Mouse (Mus musculus) embryonic facial prominence, embryonic 12.5 days (tissue): ENCODE measurements around the gene Arid1b. TPM values are rescaled to one million over a fixed set of nuclear protein-coding genes. Genes with fewer than 3 reads are reported as not detected.
A peak's percentile ranks its signal among the peaks of the same experiment; 100 is the strongest.
"Not testable (repeated sequence)": the region's sequence is repeated elsewhere in the genome, so short reads cannot be mapped to it uniquely, and the experiment has no call there.

Experiments
- ATAC-seq: fragments of 200-750 bp; cut with Nextera tagmentation; 2 replicates; pipeline ENCODE4 v1.8.0; 2017; ENCODE audit not compliant: insufficient number of reproducible peaks, insufficient read depth, low FRiP score, low TSS enrichment
- H3K27ac ChIP-seq: fragments of 300-500 bp; sonication (generic); 2 replicates; pipeline ENCODE4 v1.5.1; 2016; ENCODE audit warnings: mild to moderate bottlenecking
- H3K27me3 ChIP-seq: fragments of 300-500 bp; sonication (generic); 2 replicates; pipeline ENCODE4 v1.6.1; 2016; ENCODE audit warnings: mild to moderate bottlenecking, moderate library complexity
- H3K36me3 ChIP-seq: fragments of 300-500 bp; sonication (generic); 2 replicates; pipeline ENCODE4 v1.6.1; 2016; ENCODE audit warnings: mild to moderate bottlenecking
- H3K4me1 ChIP-seq: fragments of 300-500 bp; sonication (generic); 2 replicates; pipeline ENCODE4 v1.6.1; 2016
- H3K4me2 ChIP-seq: fragments of 300-500 bp; sonication (generic); replicated peaks from 2 replicates; pipeline ENCODE4 v1.6.1; 2016; ENCODE audit warnings: mild to moderate bottlenecking, moderate library complexity
- H3K4me3 ChIP-seq: fragments of 300-500 bp; sonication (generic); 2 replicates; pipeline ENCODE4 v1.5.1; 2016; ENCODE audit warnings: mild to moderate bottlenecking
- H3K9ac ChIP-seq: fragments of 300-500 bp; sonication (generic); 2 replicates; pipeline ENCODE4 v1.6.1; 2016; ENCODE audit warnings: mild to moderate bottlenecking, moderate library complexity
- H3K9me3 ChIP-seq: fragments of 300-500 bp; sonication (generic); 2 replicates; pipeline ENCODE4 v1.6.1; 2016; ENCODE audit warnings: mild to moderate bottlenecking, moderate library complexity
- WGBS: fragments of 180-500 bp; shearing (Covaris S2); methylation state at CpG from one replicate; pipeline ENCODE4 v1.1.7; 2016; 5-methylcytosine and 5-hydroxymethylcytosine counted together
- polyA plus RNA-seq: library from polyadenylated mRNA; unstranded; fragments of >200 nt; fragmentation: Nextera tagmentation; extraction: Ambion mirVana; gene quantifications from 2 replicates; pipeline ENCODE4 v1.2.1, GENCODE M21; 2016

The Arid1b gene
- polyA plus RNA-seq, 1 experiment from 2014 or later: 18.5 TPM

DNA sequence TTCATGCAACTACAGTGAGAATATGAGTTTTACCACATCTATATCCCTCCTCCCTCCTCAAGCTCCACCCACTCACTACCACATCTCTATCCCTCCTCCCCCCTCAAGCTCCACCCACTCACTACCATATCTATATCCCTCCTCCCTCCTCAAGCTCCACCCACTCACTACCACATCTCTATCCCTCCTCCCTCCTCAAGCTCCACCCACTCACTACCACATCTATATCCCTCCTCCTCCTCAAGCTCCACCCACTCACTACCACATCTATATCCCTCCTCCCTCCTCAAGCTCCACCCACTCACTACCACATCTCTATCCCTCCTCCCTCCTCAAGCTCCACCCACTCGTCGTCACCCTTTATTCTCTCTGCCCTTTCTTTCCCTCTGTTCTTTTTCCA lies 99.2 kb downstream of the Arid1b start:
- not testable (repeated sequence) for H3K27me3 ChIP-seq, H3K9ac ChIP-seq, H3K4me3 ChIP-seq, H3K4me2 ChIP-seq, ATAC-seq, H3K9me3 ChIP-seq, H3K36me3 ChIP-seq, H3K27ac ChIP-seq
- peaks cover 37% of the 10 kb centered on the region for H3K4me1 ChIP-seq
- WGBS: 61% methylated on average over 2 of the region's 2 CpGs

DNA sequence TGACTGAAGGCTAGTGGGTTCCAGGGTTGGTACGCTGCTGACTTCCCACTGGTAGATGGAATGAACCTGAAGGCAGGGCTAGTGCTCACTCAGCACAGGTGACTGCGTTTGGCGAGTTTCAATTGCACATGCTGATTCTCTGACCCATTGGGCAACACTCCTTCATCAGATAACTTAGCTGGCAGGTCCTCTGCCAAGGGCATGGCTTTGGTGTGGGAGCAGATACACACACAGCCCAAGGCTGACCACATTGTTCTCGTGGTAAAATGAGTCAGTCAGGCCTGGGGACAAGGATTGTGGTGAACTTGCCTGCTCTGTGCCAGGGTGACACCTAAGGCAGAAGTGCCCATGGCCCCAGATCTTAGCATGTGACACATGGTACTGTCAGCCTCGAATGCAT lies 100.5 kb downstream of the Arid1b start:
- ATAC-seq: no peak
- Histone ChIP-seq H3K27ac (no peak overlapping the region), H3K27me3 (no peaks in the 10 kb centered on the region), H3K9ac (no peak overlapping the region), H3K4me3 (no peak overlapping the region), H3K4me2 (no peak overlapping the region), H3K36me3 (no peaks in the 10 kb centered on the region), H3K9me3 (no peaks in the 10 kb centered on the region), H3K4me1 (peaks cover 32% of the 10 kb centered on the region)
- WGBS: 90% methylated on average over 5 of the region's 5 CpGs

DNA sequence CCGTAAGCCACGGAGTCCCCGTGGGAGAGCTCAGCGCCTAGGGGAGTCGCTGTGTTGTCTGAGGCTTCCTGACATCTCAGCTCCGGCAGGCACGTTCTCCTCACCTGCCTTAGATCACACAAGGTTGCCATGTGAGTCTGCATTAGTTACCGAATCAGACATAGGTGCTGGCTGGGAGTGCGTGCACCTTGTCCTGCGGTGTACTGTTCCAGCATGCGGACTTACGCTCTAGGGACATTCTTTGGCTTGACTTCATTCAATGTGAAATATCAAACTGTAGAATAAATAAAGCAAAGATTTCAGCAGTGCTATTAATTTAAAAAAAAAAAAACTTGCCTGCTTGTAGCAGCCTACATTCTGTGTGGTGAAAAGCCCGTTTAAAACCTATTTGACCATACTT lies 101.6 kb downstream of the Arid1b start:
- 80% methylated on average over 13 of the region's 13 CpGs for WGBS
- Histone ChIP-seq H3K4me2 (no peak overlapping the region), H3K36me3 (no peaks in the 10 kb centered on the region), H3K9me3 (no peaks in the 10 kb centered on the region), H3K27me3 (no peaks in the 10 kb centered on the region), H3K4me3 (no peak overlapping the region), H3K9ac (no peak overlapping the region), H3K4me1 (peaks cover 23% of the 10 kb centered on the region), H3K27ac (no peak overlapping the region)
- no peak for ATAC-seq

DNA sequence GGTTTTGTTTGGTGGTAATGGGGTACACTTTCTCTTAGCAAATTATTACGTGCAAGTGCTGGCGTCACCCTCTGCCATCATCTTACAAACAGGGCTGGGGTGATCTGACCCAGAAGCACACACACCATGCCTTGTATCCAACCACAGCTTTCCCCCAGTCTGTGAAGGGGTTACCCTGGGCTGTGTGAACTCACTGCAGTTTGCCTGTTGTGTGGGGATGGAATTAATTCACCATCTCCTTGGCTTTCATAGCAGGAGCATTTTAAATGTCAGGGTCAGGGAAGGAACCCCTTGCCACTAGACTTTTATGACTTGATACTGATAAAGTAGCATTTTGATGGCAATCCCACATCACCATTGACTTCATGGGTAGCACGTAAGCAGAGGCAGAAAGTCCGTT lies 102.9 kb downstream of the Arid1b start:
- no peaks in the 10 kb centered on the region for H3K9me3 ChIP-seq
- no peaks in the 10 kb centered on the region for H3K27me3 ChIP-seq

DNA sequence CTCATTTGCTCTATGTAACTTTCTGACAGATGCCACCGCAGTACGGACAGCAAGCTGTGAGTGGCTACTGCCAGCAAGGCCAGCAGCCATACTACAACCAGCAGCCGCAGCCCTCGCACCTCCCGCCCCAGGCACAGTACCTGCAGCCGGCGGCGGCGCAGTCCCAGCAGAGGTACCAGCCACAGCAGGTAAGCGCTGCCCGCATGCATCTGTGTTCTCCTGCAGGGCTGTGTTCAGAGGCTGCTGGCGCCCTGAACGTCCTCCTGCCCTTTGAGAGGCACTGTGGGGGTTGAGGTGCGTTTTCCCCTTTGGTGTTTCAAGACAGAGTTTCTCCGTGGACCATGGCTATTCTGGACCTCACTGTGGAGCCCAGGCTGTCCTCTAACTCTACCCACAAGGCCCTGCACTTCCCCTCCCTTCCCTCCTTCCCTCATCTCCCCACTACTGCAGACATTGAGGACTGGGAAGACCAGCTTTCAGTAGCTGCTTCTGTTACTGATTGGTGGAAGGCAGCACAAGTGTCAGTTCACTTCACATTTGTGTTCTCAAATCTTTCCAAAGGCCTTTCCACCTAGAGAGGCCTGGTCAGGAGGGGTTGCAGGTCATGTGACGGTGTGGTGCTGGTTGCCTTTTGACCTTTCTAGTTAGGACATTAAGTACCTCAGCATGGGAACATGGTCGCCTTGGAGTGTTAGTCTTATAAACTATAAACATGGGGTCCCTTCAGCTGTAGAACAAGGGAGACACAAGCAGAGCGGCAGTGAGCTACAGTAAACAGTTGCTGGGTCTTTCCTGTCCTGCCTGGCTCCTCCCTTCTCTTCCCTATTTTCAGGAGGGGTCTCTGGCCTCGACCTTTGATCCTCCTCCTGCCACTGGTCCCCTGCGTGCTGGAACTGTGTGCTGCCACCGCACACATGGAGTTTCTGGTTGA lies 103.7 kb downstream of the Arid1b start:
- no peaks in the 10 kb centered on the region for H3K27me3 ChIP-seq
- no peak overlapping the region for H3K27ac ChIP-seq
- H3K4me3 ChIP-seq: no peak overlapping the region
- H3K36me3 ChIP-seq: no peaks in the 10 kb centered on the region
- peaks cover 17% of the 10 kb centered on the region for H3K4me1 ChIP-seq
- 63% methylated on average over 21 of the region's 21 CpGs for WGBS
- no peaks in the 10 kb centered on the region for H3K9me3 ChIP-seq
- no peak for ATAC-seq
- no peak overlapping the region for H3K4me2 ChIP-seq
- H3K9ac ChIP-seq: no peak overlapping the region

More for the DNA sequence above, 102.9 kb downstream of the Arid1b start:
- no peak overlapping the region for H3K4me3 ChIP-seq
- H3K9ac ChIP-seq: no peak overlapping the region
- no peaks in the 10 kb centered on the region for H3K36me3 ChIP-seq
- H3K4me2 ChIP-seq: no peak overlapping the region
- peaks cover 25% of the 10 kb centered on the region for H3K4me1 ChIP-seq
- ATAC-seq: no peak
- no peak overlapping the region for H3K27ac ChIP-seq
- 90% methylated on average over 4 of the region's 4 CpGs for WGBS

DNA sequence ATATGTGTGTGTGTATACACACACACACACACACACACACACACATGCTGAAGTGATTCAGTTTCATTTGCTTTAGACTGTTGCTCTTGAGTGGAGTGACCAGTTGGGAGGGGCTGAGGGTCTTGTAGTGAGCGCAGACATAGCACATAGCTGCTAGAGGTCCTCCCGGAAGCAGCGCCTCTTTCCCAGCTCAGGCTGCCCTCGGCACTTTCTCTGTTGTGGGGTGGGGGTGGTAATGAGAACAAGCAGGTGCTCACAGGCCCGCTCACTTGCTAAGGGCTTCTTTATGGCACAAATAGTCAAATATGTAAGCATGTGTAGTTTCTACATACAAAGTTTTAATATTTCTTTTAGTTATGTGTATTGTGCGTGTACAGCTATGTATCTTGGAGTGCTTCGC lies 104.6 kb downstream of the Arid1b start:
- Histone ChIP-seq H3K4me3 (no peak overlapping the region), H3K9me3 (no peaks in the 10 kb centered on the region), H3K36me3 (no peaks in the 10 kb centered on the region), H3K9ac (no peak overlapping the region), H3K27ac (0 out of 2 replicates have a peak overlapping the region, but pooled peaks have one; percentile 23), H3K27me3 (no peaks in the 10 kb centered on the region), H3K4me1 (peaks cover 15% of the 10 kb centered on the region), H3K4me2 (no peak overlapping the region)
- no peak for ATAC-seq
- WGBS: 66% methylated on average over 7 of the region's 7 CpGs

DNA sequence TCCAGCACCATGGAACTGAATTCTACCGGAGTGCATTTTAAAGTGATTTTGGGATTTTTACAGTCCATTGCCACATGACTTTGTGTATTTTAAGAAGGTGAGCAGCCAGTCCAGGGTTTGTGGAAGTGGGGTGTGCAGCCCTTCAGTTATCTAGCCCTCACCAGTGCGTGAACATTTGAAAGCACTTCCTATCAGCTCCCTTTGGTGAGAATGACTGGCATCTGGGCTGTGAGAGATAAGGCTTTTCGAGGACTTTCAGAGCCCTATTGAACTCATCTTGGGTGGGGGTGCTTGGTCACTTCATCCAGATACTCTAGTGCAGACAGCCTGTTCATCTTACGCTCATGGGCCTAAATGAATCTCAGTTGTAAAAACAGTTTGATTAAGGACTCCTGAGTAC lies 105.1 kb downstream of the Arid1b start:
- Histone ChIP-seq H3K27ac (0 out of 2 replicates have a peak overlapping the region, but pooled peaks have one; percentile 23), H3K36me3 (no peaks in the 10 kb centered on the region), H3K4me3 (no peak overlapping the region), H3K27me3 (no peaks in the 10 kb centered on the region), H3K9ac (no peak overlapping the region), H3K4me2 (no peak overlapping the region), H3K9me3 (no peaks in the 10 kb centered on the region), H3K4me1 (peaks cover 16% of the 10 kb centered on the region)
- 59% methylated on average over 4 of the region's 4 CpGs for WGBS
- no peak for ATAC-seq

DNA sequence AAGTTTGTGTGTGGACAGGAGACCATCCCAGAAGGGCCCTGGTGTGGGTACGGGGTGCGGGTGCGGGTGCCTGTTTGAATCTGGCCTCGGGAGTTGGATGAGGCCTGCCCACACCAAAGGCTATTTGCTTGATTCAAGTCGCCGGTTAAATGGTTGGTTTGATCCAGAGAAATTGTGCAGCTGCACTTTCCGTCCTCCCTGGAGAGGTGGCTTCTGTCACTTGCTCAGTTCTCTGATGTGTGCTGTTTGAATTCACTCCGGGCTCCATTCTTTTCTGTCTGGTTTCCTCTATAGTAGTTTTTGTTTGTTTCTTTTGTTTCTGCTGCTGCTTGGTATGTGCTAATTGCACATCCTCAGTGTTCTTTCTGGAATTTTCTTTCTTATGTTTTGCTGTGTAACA lies 107.0 kb downstream of the Arid1b start:
- H3K36me3 ChIP-seq: no peaks in the 10 kb centered on the region

DNA sequence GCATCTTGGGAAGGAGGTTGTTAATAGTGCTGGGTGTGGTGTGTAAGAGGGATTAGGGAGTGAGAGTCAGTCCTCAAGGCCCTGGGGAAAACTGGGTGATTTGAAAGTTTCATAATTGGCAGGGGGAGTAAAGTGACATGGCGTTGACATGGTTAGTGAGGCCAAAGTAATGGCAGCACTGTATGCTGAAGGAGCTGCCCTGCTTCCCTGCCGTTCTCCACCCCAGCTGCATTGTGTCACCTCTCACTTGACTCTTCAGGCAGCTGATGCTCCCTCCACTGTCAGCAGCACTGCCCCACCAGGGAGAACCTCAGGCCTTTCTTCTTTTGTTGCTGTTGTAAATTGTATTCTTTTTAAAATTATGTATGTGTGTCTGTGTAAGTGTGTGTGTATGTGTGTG lies 107.8 kb downstream of the Arid1b start:
- H3K4me3 ChIP-seq: no peak overlapping the region
- no peaks in the 10 kb centered on the region for H3K27me3 ChIP-seq
- 47% methylated on average over 2 of the region's 2 CpGs for WGBS
- no peak for ATAC-seq
- H3K9ac ChIP-seq: no peak overlapping the region
- no peaks in the 10 kb centered on the region for H3K36me3 ChIP-seq
- no peak overlapping the region for H3K27ac ChIP-seq
- no peaks in the 10 kb centered on the region for H3K9me3 ChIP-seq
- no peak overlapping the region for H3K4me2 ChIP-seq
- H3K4me1 ChIP-seq: peaks cover 34% of the 10 kb centered on the region

More for the DNA sequence above, 107.0 kb downstream of the Arid1b start:
- no peak overlapping the region for H3K4me2 ChIP-seq
- H3K27ac ChIP-seq: no peak overlapping the region
- no peak overlapping the region for H3K4me3 ChIP-seq
- ATAC-seq: no peak
- H3K4me1 ChIP-seq: peaks cover 29% of the 10 kb centered on the region
- no peaks in the 10 kb centered on the region for H3K9me3 ChIP-seq
- no peak overlapping the region for H3K9ac ChIP-seq
- no peaks in the 10 kb centered on the region for H3K27me3 ChIP-seq
- 76% methylated on average over 8 of the region's 8 CpGs for WGBS

DNA sequence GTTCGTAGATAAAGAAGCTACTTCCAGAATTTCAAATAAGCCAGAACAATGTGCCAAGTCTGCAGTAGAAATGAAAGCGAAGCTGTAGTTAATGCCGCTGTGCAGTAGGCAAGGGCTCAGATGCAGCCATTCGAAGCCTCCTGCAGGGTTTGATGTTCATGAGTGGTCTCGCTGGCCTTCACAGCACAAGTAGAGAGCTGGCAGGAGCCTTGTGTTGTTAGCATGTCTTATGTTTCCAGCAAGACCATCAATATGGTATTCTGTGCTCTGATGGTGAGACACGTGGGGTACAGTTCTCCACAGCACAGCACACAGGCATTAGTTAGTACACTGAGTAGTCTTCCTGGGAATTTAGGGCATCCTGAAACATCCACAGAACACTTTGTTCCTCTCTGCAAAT lies 111.6 kb downstream of the Arid1b start:
- Histone ChIP-seq H3K27ac (no peak overlapping the region), H3K36me3 (no peaks in the 10 kb centered on the region), H3K4me1 (peaks cover 45% of the 10 kb centered on the region), H3K9ac (no peak overlapping the region), H3K9me3 (no peaks in the 10 kb centered on the region), H3K4me2 (no peak overlapping the region), H3K4me3 (no peak overlapping the region), H3K27me3 (no peaks in the 10 kb centered on the region)
- WGBS: 74% methylated on average over 6 of the region's 6 CpGs
- ATAC-seq: no peak

DNA sequence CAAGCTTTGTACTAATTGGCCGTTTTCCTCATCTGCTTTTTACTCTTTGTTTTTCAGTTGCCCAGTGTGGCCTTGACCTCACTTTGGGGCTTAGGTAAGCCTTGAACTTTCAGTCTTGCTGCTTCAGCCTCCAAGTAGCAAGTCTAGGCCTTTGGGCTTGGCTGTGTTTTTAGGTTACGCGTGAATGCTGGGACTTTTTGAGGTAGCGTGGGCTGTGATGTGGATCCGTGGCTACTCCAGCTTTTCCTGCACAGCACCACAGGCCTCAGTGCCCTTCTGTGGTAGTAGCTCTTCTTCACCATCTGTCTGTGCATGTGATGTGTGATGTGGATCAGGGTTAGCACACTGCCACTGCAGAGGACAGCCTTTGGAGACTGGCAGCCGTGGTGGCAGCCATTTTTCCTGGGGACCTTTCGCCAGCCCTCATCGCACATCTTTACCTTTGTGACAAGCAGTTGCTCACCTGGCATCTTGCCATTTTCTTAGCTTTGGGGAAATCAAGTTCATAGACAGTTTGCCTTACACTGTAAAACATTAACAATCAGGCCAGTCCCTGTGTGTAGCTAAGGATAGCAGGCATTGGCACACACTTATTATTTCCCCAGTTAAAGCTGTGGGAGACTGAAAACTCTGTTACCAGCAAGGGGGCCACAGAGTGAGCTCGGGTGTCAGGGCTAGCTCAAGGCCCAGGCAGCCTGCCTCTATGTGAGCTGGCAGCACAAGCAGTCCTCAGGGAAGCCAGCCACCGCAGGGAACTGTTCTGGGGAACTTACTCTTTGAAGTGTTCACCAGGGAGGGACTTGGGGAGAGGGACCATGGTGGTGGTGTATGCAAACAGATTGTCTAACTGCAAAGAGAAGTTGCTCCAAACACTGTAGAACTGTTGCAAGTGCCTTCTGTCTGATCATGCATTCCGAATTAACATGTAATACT lies 112.4 kb downstream of the Arid1b start:
- 78% methylated on average over 11 of the region's 11 CpGs for WGBS
- Histone ChIP-seq H3K4me1 (peaks cover 38% of the 10 kb centered on the region), H3K4me3 (no peak overlapping the region), H3K4me2 (no peak overlapping the region), H3K36me3 (0 out of 2 replicates have a peak, but pooled peaks cover under 1% of the 10 kb centered on the region), H3K27me3 (no peaks in the 10 kb centered on the region), H3K9ac (no peak overlapping the region), H3K27ac (no peak overlapping the region), H3K9me3 (no peaks in the 10 kb centered on the region)
- ATAC-seq: no peak
